Mouse (Mus musculus) MEL (cell line): ENCODE measurements at regions not wholly inside any gene's neighbourhood (a gene's known extent, or its start where the extent isn't known, plus 50 kb on each side); places are given as distances from the start of the nearest gene placed in this dataset.

Experiments
- CHD2 ChIP-seq: IDR thresholded peaks from 2 replicates; pipeline ENCODE4 v1.6.1; 2011; ENCODE audit warnings: low read length, improper control_type of control experiment
- CTCF ChIP-seq, 3 experiments: IDR thresholded peaks in 2 of 3; conservative IDR thresholded peaks in 1 of 3; 2 replicates each; pipeline ENCODE4 v1.5.1; 2011 to 2012; ENCODE audit warnings: low read length in 3 of 3, low read depth in 2 of 3, mild to moderate bottlenecking in 2 of 3, improper control_type of control experiment in 1 of 3, inconsistent platforms in 1 of 3, mixed read lengths in 1 of 3, moderate library complexity in 1 of 3; ENCODE audit not compliant: control insufficient read depth in 1 of 3, insufficient read depth in 1 of 3, poor library complexity in 1 of 3, severe bottlenecking in 1 of 3
- E2F4 ChIP-seq: IDR thresholded peaks from 2 replicates; pipeline ENCODE4 v1.6.1; 2011; ENCODE audit warnings: low read depth, low read length, improper control_type of control experiment, borderline replicate concordance
- ELF1 ChIP-seq: IDR thresholded peaks from 2 replicates; pipeline ENCODE4 v1.6.1; 2014; ENCODE audit warnings: low read depth, mild to moderate bottlenecking, inconsistent platforms, low read length, improper control_type of control experiment, moderate library complexity
- EP300 ChIP-seq, 2 experiments: IDR thresholded peaks; 2 replicates each; pipeline ENCODE4 v1.6.1; 2011; ENCODE audit warnings: improper control_type of control experiment in 2 of 2, low read length in 2 of 2, low read depth in 1 of 2, mild to moderate bottlenecking in 1 of 2
- GATA1 ChIP-seq: IDR thresholded peaks from 2 replicates; pipeline ENCODE4 v1.6.1; 2011; ENCODE audit warnings: low read depth, low read length, improper control_type of control experiment
- JUND ChIP-seq: IDR thresholded peaks from 2 replicates; pipeline ENCODE4 v1.6.1; 2011; ENCODE audit warnings: low read depth, mild to moderate bottlenecking, improper control_type of control experiment, low read length
- MYC ChIP-seq: IDR thresholded peaks from 2 replicates; pipeline ENCODE4 v1.6.1; 2011; ENCODE audit warnings: low read depth, mild to moderate bottlenecking, low read length, improper control_type of control experiment, moderate library complexity
- NRF1 ChIP-seq: IDR thresholded peaks from 2 replicates; pipeline ENCODE4 v1.6.1; 2014; ENCODE audit warnings: low read depth, mild to moderate bottlenecking, inconsistent platforms, low read length, improper control_type of control experiment, moderate library complexity; ENCODE audit not compliant: poor library complexity, insufficient read depth, severe bottlenecking
- POLR2A ChIP-seq, 2 experiments: IDR thresholded peaks; 2 replicates each; pipeline ENCODE4 v1.6.1; 2011 to 2012; ENCODE audit warnings: low read length in 2 of 2, mild to moderate bottlenecking in 2 of 2, control low read depth in 1 of 2, improper control_type of control experiment in 1 of 2, low read depth in 1 of 2, moderate library complexity in 1 of 2; ENCODE audit not compliant: control insufficient read depth in 1 of 2, insufficient read depth in 1 of 2, poor library complexity in 1 of 2
- TAL1 ChIP-seq: IDR thresholded peaks from 2 replicates; pipeline ENCODE4 v1.6.1; 2012; ENCODE audit warnings: mild to moderate bottlenecking, inconsistent platforms, low read length, moderate library complexity, mixed read lengths
- USF1 ChIP-seq: IDR thresholded peaks from 2 replicates; pipeline ENCODE4 v1.6.1; 2014; ENCODE audit warnings: low read depth, mild to moderate bottlenecking, inconsistent platforms, low read length, improper control_type of control experiment, moderate library complexity
- ZC3H11A ChIP-seq: IDR thresholded peaks from 2 replicates; pipeline ENCODE4 v1.6.1; 2012; ENCODE audit warnings: low read depth, mild to moderate bottlenecking, inconsistent platforms, low read length, improper control_type of control experiment
- ZMIZ1 ChIP-seq: IDR thresholded peaks from 2 replicates; pipeline ENCODE4 v1.6.1; 2012; ENCODE audit warnings: low read depth, mild to moderate bottlenecking, inconsistent platforms, low read length, improper control_type of control experiment, moderate library complexity

DNA sequence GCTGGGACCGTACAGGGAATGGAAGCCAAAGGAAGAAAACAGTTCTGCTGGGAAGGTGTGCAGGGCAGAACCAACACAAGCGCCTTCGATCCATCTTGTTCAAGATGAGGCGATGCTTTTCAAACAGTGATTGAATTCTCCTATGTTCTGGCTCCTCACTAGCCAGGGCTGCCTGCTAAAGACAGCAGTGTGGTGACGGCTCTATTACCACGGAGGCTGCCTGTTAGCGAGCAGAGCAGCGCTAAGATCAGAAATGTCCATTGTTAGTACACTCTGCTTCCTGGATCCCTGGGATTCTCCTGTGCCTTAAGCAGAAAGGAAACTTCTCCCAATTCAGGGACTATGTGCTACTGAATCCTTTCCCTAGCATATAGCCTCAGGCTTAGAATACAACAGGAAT is 629.0 kb downstream of the Cdk5rap2 start:
- TF ChIP-seq CTCF (IDR thresholded peaks at IDR 0.05 in 2 of 3, conservative IDR thresholded peaks at IDR 0.05 in 1 of 3; ENCODE audit: control insufficient read depth in 1 of 3, insufficient read depth in 1 of 3, low read depth in 2 of 3, low read length in 3 of 3, poor library complexity in 1 of 3, severe bottlenecking in 1 of 3) (no peak), POLR2A (IDR thresholded peaks at IDR 0.05; ENCODE audit: control insufficient read depth in 1 of 2, insufficient read depth in 1 of 2, low read depth in 1 of 2, low read length in 2 of 2, poor library complexity in 1 of 2) (no peak), MYC (no peak), GATA1 (no peak), ZC3H11A (no peak), EP300 (IDR thresholded peaks at IDR 0.05; ENCODE audit: low read depth in 1 of 2, low read length in 2 of 2) (no peak), JUND (no peak), ELF1 (no peak), NRF1 (no peak), E2F4 (no peak), TAL1 (no peak), USF1 (no peak), CHD2 (no peak), ZMIZ1 (no peak)
